In the genomic region with DNA sequence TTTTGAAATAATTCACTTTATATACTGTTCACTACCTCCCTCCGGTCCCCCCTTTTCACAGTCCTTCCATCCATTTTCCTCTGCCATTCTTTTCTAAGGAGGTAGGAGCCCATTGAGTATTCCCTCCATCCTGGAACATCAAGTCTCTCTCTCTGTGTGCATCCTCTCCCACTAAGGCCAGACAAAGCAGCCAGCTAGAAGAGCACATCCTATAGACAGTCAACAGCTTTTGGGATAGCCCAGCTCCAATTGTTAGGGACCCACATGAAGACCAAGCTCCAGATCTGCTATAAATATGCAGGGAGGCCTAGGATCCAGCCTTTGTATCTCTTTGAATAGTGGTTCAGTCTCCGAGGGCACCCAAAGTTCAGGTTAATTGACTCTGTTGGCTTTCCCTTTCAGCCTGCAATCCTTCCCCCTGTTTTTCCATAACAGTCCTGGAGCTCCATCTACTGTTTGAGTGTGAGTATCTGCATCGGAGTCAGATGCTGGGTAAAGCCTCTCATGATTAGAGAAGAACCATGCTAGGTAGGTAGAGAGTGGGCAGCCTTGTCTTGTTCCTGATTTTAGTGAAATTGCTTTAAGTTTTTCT, we compare ENCODE assay signal across 9 mouse cellular contexts. TPM values are rescaled to one million over a fixed set of nuclear protein-coding genes. Genes with fewer than 3 reads are reported as not detected.
A peak's percentile ranks its signal among the peaks of the same experiment; 100 is the strongest.
DNase-seq lines count a peak whose midpoint lies in the region; ATAC-seq and TF ChIP-seq lines count a peak whose summit lies in the region.
"Had no signal": no experiment of that assay in that cellular context is flagged by ENCODE, and none has a peak within 500 bp of the region (broad histone marks: within the 10 kb centered on the region; RNA-seq: fewer than 3 reads in every experiment).

No protein-coding gene starts in this region.

- intact Hi-C loops in heart, adult 2 months (cut with DNase I): loop anchor here (5.0 kb wide), 1 partner anchor 256 kb away; no protein-coding TSS in a partner anchor

- H3K4me3 ChIP-seq in heart, adult 2 months: no peak overlapping the region
- no peak overlapping the region for H3K4me3 ChIP-seq in heart, embryonic 10.5 days
- no peak overlapping the region for H3K4me3 ChIP-seq in stomach, embryonic 16.5 days (replicated peaks; ENCODE audit: low read length)
- H3K4me3 ChIP-seq: megakaryocyte, embryonic 14.5 days had no signal

- DNase-seq in heart, adult 2 months: no peak
- DNase-seq in heart, embryonic 10.5 days (ENCODE audit: low spot score): no peak
- peak; percentile 4 for DNase-seq in cerebellum, adult 8-10 months
- DNase-seq in gonadal fat pad, adult 2 months (ENCODE audit: low read depth): peak; percentile 5
- DNase-seq in large intestine, adult 2 months (ENCODE audit: low read depth, low spot score): peak; percentile 35
- DNase-seq in lung, postnatal 36 days: peak; percentile 26
- no peak for DNase-seq in thymus, postnatal 36 days

- H3K79me2 ChIP-seq in heart, adult 2 months (replicated peaks; ENCODE audit: control insufficient read depth, insufficient read depth, low read length): no peaks in the 10 kb centered on the region

- H3K27me3 ChIP-seq in heart, adult 2 months (ENCODE audit: control insufficient read depth, insufficient read depth, low read length): no peaks in the 10 kb centered on the region
- no peaks in the 10 kb centered on the region for H3K27me3 ChIP-seq in heart, embryonic 10.5 days (ENCODE audit: insufficient read depth, poor library complexity, severe bottlenecking)
- H3K27me3 ChIP-seq in stomach, embryonic 16.5 days (ENCODE audit: control insufficient read depth, insufficient read depth, low read length): no peaks in the 10 kb centered on the region
- H3K27me3 ChIP-seq: megakaryocyte, embryonic 14.5 days had no signal

- H3K4me1 ChIP-seq in heart, adult 2 months (ENCODE audit: control insufficient read depth, insufficient read depth, low read length): no peaks in the 10 kb centered on the region
- H3K4me1 ChIP-seq in heart, embryonic 10.5 days: no peaks in the 10 kb centered on the region
- 0 out of 2 replicates have a peak, but pooled peaks cover 3% of the 10 kb centered on the region for H3K4me1 ChIP-seq in stomach, embryonic 16.5 days (ENCODE audit: control insufficient read depth, insufficient read depth, low read length)
- H3K4me1 ChIP-seq: megakaryocyte, embryonic 14.5 days had no signal

- no peak for TF ChIP-seq POLR2A in heart, adult 2 months (IDR thresholded peaks at IDR 0.05; ENCODE audit: insufficient read depth, low read depth, low read length)

- no peak overlapping the region for H3K4me2 ChIP-seq in stomach, embryonic 16.5 days (ENCODE audit: low read depth, low read length)

- peak; percentile 58; the same call in 1 of the 2 replicates for ATAC-seq in stomach, embryonic 16.5 days (ENCODE audit: insufficient read depth, low FRiP score)

- 30% methylated on average over 3 of the region's 3 CpGs for WGBS in heart, adult 2 months
- WGBS in heart, embryonic 10.5 days: 34% methylated on average over 3 of the region's 3 CpGs
- WGBS in large intestine, adult 2 months: 32% methylated on average over 3 of the region's 3 CpGs
- WGBS in stomach, embryonic 16.5 days: 38% methylated on average over 3 of the region's 3 CpGs

- H3K9ac ChIP-seq in heart, adult 2 months (ENCODE audit: low read depth, low read length): no peak overlapping the region
- H3K9ac ChIP-seq in stomach, embryonic 16.5 days (ENCODE audit: low read length): no peak overlapping the region

- H3K36me3 ChIP-seq in heart, adult 2 months (ENCODE audit: control insufficient read depth, insufficient read depth, low read length): no peaks in the 10 kb centered on the region
- H3K36me3 ChIP-seq in heart, embryonic 10.5 days: no peaks in the 10 kb centered on the region
- no peaks in the 10 kb centered on the region for H3K36me3 ChIP-seq in stomach, embryonic 16.5 days (ENCODE audit: control insufficient read depth, insufficient read depth, low read length)

- TF ChIP-seq CTCF in heart, adult 2 months (IDR thresholded peaks at IDR 0.05): peak; percentile 56

- H3K9me3 ChIP-seq in heart, embryonic 10.5 days: no peaks in the 10 kb centered on the region
- no peaks in the 10 kb centered on the region for H3K9me3 ChIP-seq in stomach, embryonic 16.5 days (replicated peaks; ENCODE audit: control insufficient read depth, low read length)
- H3K9me3 ChIP-seq: megakaryocyte, embryonic 14.5 days had no signal

- no peak for TF ChIP-seq EP300 in heart, adult 2 months (IDR thresholded peaks at IDR 0.05; ENCODE audit: insufficient read depth, low read depth, low read length)

- H3K27ac ChIP-seq in heart, adult 2 months: no peak overlapping the region
- H3K27ac ChIP-seq in heart, embryonic 10.5 days: no peak overlapping the region
- H3K27ac ChIP-seq in stomach, embryonic 16.5 days (ENCODE audit: low read length): no peak overlapping the region

RNA-seq across cellular contexts. Expression of a gene that starts 2.8 kb away (rescaled TPM):
- total RNA-seq in heart, adult 2 months (2021): not detected
- polyA plus RNA-seq in heart, adult 2 months (2012; rRNA removed): 0.18 TPM in 1 of 2 replicates, not detected in the other
- 0.25 TPM in 1 of 2 replicates, not detected in the other for polyA plus RNA-seq in heart, embryonic 10.5 days (2016; fragmentation: Nextera tagmentation; extraction: Ambion mirVana)
- polyA plus RNA-seq in gonadal fat pad, adult 2 months (2012; rRNA removed): 0.14 TPM in 1 of 2 replicates, not detected in the other
- polyA plus RNA-seq in large intestine, adult 2 months (2012; rRNA removed): 3.3 and 6.9 TPM in 2 replicates
- polyA plus RNA-seq in stomach, embryonic 16.5 days (2015; fragmentation: Nextera tagmentation; extraction: Ambion mirVana): 7.7 and 12.5 TPM in 2 replicates

RNA-seq across cellular contexts. Expression of a gene that starts 50.6 kb away (rescaled TPM):
- total RNA-seq in heart, adult 2 months (2021): not detected
- polyA plus RNA-seq in heart, adult 2 months (2012; rRNA removed): 0.20 TPM in 1 of 2 replicates, not detected in the other
- polyA plus RNA-seq in heart, embryonic 10.5 days (2016; fragmentation: Nextera tagmentation; extraction: Ambion mirVana): 0.18 TPM in 1 of 2 replicates, not detected in the other
- polyA plus RNA-seq in gonadal fat pad, adult 2 months (2012; rRNA removed): 0.08 TPM in 1 of 2 replicates, not detected in the other
- 3.5 and 5.2 TPM in 2 replicates for polyA plus RNA-seq in large intestine, adult 2 months (2012; rRNA removed)
- 2.0 and 2.8 TPM in 2 replicates for polyA plus RNA-seq in stomach, embryonic 16.5 days (2015; fragmentation: Nextera tagmentation; extraction: Ambion mirVana)

Comparison
In these comparisons a context has a peak if more than half of its experiments do, and no peak if none do; other contexts are left out.
1. DNase-seq: peak in cerebellum, adult 8-10 months (single experiment), gonadal fat pad, adult 2 months (single experiment), large intestine, adult 2 months (single experiment) and lung, postnatal 36 days (single experiment); none in heart, adult 2 months (0 of 2), heart, embryonic 10.5 days (single experiment) and thymus, postnatal 36 days (0 of 2).